Mouse (Mus musculus): ENCODE measurements at regions not wholly inside any gene's neighbourhood (a gene's known extent, or its start where the extent isn't known, plus 50 kb on each side); places are given as distances from the start of the nearest gene placed in this dataset.

- Histone ChIP-seq H3K27ac (ENCODE audit: insufficient read depth, low read length) (no peak overlapping the region), H3K4me1 (ENCODE audit: control insufficient read depth, insufficient read depth, low read length) (peaks cover 2% of the 10 kb centered on the region; the same call in 1 of the 2 replicates), H3K4me3 (ENCODE audit: insufficient read depth, low read length) (no peak overlapping the region)
- TF ChIP-seq POLR2A (IDR thresholded peaks at IDR 0.05; ENCODE audit: low read depth, low read length) (no peak), CTCF (IDR thresholded peaks at IDR 0.05; ENCODE audit: borderline replicate concordance, insufficient read depth, low read length) (no peak)
Observed at GRCm38 (mm10) chr16:93031624-93032023, 205.7 kb upstream of the Runx1 start.

- Histone ChIP-seq H3K4me3 (ENCODE audit: insufficient read depth, low read length) (no peak overlapping the region), H3K27ac (ENCODE audit: insufficient read depth, low read length) (no peak overlapping the region), H3K4me1 (ENCODE audit: control insufficient read depth, insufficient read depth, low read length) (peaks cover 2% of the 10 kb centered on the region; the same call in 1 of the 2 replicates)
- TF ChIP-seq POLR2A (IDR thresholded peaks at IDR 0.05; ENCODE audit: low read depth, low read length): no peak
- no peak for TF ChIP-seq CTCF (IDR thresholded peaks at IDR 0.05; ENCODE audit: borderline replicate concordance, insufficient read depth, low read length)
Observed at GRCm38 (mm10) chr16:93028640-93029039, 202.7 kb upstream of the Runx1 start.

- no peak for TF ChIP-seq POLR2A (IDR thresholded peaks at IDR 0.05; ENCODE audit: low read depth, low read length)
- TF ChIP-seq CTCF (IDR thresholded peaks at IDR 0.05; ENCODE audit: borderline replicate concordance, insufficient read depth, low read length): no peak
- H3K4me3 ChIP-seq (ENCODE audit: insufficient read depth, low read length): no peak overlapping the region
- H3K4me1 ChIP-seq (ENCODE audit: control insufficient read depth, insufficient read depth, low read length): peaks cover 2% of the 10 kb centered on the region; the same call in 1 of the 2 replicates
Observed at GRCm38 (mm10) chr16:93028016-93028415, 202.1 kb upstream of the Runx1 start.

GRCm38 (mm10) chr16:93026094-93026648, 200.2 kb upstream of the Runx1 start:
- Histone ChIP-seq H3K4me1 (ENCODE audit: control insufficient read depth, insufficient read depth, low read length) (peaks cover 2% of the 10 kb centered on the region; the same call in 1 of the 2 replicates), H3K4me3 (ENCODE audit: insufficient read depth, low read length) (no peak overlapping the region), H3K27ac (ENCODE audit: insufficient read depth, low read length) (peak overlapping the region; percentile 75)
- TF ChIP-seq CTCF (IDR thresholded peaks at IDR 0.05; ENCODE audit: borderline replicate concordance, insufficient read depth, low read length) (no peak), POLR2A (IDR thresholded peaks at IDR 0.05; ENCODE audit: low read depth, low read length) (no peak)

More at GRCm38 (mm10) chr16:93028016-93028415, 202.1 kb upstream of the Runx1 start:
- peak overlapping the region; percentile 27; the same call in 1 of the 2 replicates for H3K27ac ChIP-seq (ENCODE audit: insufficient read depth, low read length)

- H3K4me1 ChIP-seq (ENCODE audit: control insufficient read depth, insufficient read depth, low read length): no peaks in the 10 kb centered on the region
- no peak overlapping the region for H3K4me3 ChIP-seq (ENCODE audit: insufficient read depth, low read length)
- no peak overlapping the region for H3K27ac ChIP-seq (ENCODE audit: insufficient read depth, low read length)
- TF ChIP-seq POLR2A (IDR thresholded peaks at IDR 0.05; ENCODE audit: low read depth, low read length): no peak
- TF ChIP-seq CTCF (IDR thresholded peaks at IDR 0.05; ENCODE audit: borderline replicate concordance, insufficient read depth, low read length): no peak
Observed at GRCm38 (mm10) chr16:93019800-93020555, 194.0 kb upstream of the Runx1 start.

- Histone ChIP-seq H3K4me3 (ENCODE audit: insufficient read depth, low read length) (no peak overlapping the region), H3K4me1 (ENCODE audit: control insufficient read depth, insufficient read depth, low read length) (no peaks in the 10 kb centered on the region), H3K27ac (ENCODE audit: insufficient read depth, low read length) (no peak overlapping the region)
- TF ChIP-seq CTCF (IDR thresholded peaks at IDR 0.05; ENCODE audit: borderline replicate concordance, insufficient read depth, low read length) (no peak), POLR2A (IDR thresholded peaks at IDR 0.05; ENCODE audit: low read depth, low read length) (no peak)
Observed at GRCm38 (mm10) chr16:93018766-93019165, 192.8 kb upstream of the Runx1 start.

- TF ChIP-seq POLR2A (IDR thresholded peaks at IDR 0.05; ENCODE audit: low read depth, low read length) (no peak), CTCF (IDR thresholded peaks at IDR 0.05; ENCODE audit: borderline replicate concordance, insufficient read depth, low read length) (no peak)
- Histone ChIP-seq H3K4me3 (ENCODE audit: insufficient read depth, low read length) (no peak overlapping the region), H3K4me1 (ENCODE audit: control insufficient read depth, insufficient read depth, low read length) (no peaks in the 10 kb centered on the region), H3K27ac (ENCODE audit: insufficient read depth, low read length) (no peak overlapping the region)
Observed at GRCm38 (mm10) chr16:93017025-93017424, 191.1 kb upstream of the Runx1 start.

- Histone ChIP-seq H3K4me1 (ENCODE audit: control insufficient read depth, insufficient read depth, low read length) (no peaks in the 10 kb centered on the region), H3K27ac (ENCODE audit: insufficient read depth, low read length) (no peak overlapping the region)
- TF ChIP-seq CTCF (IDR thresholded peaks at IDR 0.05; ENCODE audit: borderline replicate concordance, insufficient read depth, low read length): no peak
- TF ChIP-seq POLR2A (IDR thresholded peaks at IDR 0.05; ENCODE audit: low read depth, low read length): no peak
Observed at GRCm38 (mm10) chr16:93015636-93016035, 189.7 kb upstream of the Runx1 start.

GRCm38 (mm10) chr16:93014991-93015390, 189.0 kb upstream of the Runx1 start:
- no peak overlapping the region for H3K27ac ChIP-seq (ENCODE audit: insufficient read depth, low read length)
- TF ChIP-seq CTCF (IDR thresholded peaks at IDR 0.05; ENCODE audit: borderline replicate concordance, insufficient read depth, low read length) (no peak), POLR2A (IDR thresholded peaks at IDR 0.05; ENCODE audit: low read depth, low read length) (no peak)
- H3K4me1 ChIP-seq (ENCODE audit: control insufficient read depth, insufficient read depth, low read length): no peaks in the 10 kb centered on the region
- no peak overlapping the region for H3K4me3 ChIP-seq (ENCODE audit: insufficient read depth, low read length)

More at GRCm38 (mm10) chr16:93015636-93016035, 189.7 kb upstream of the Runx1 start:
- H3K4me3 ChIP-seq (ENCODE audit: insufficient read depth, low read length): no peak overlapping the region

- Histone ChIP-seq H3K4me3 (ENCODE audit: insufficient read depth, low read length) (no peak overlapping the region), H3K27ac (ENCODE audit: insufficient read depth, low read length) (no peak overlapping the region), H3K4me1 (ENCODE audit: control insufficient read depth, insufficient read depth, low read length) (no peaks in the 10 kb centered on the region)
- no peak for TF ChIP-seq POLR2A (IDR thresholded peaks at IDR 0.05; ENCODE audit: low read depth, low read length)
- TF ChIP-seq CTCF (IDR thresholded peaks at IDR 0.05; ENCODE audit: borderline replicate concordance, insufficient read depth, low read length): no peak
Observed at GRCm38 (mm10) chr16:93013881-93014280, 187.9 kb upstream of the Runx1 start.

All from embryonic fibroblast, embryonic 13.5 days (primary cell).